Mouse (Mus musculus): ENCODE results near the gene Sstr5.

GRCm38 (mm10) chr17:25508860-25509577 is 11.9 kb upstream of the Sstr5 start:
- TF ChIP-seq FOSL1 (IDR thresholded peaks at IDR 0.05; ENCODE audit: insufficient read depth, low read length, poor library complexity, severe bottlenecking): no peak
- peak; percentile 2 for TF ChIP-seq CTCF (IDR thresholded peaks at IDR 0.05; ENCODE audit: control insufficient read depth, insufficient read depth, insufficient read length)
- TF ChIP-seq MYOG (IDR thresholded peaks at IDR 0.05; ENCODE audit: control insufficient read depth, extremely low read depth, insufficient read length): no peak
- no peak for TF ChIP-seq CEBPB (IDR thresholded peaks at IDR 0.05; ENCODE audit: low read depth)
- TF ChIP-seq MAX (IDR thresholded peaks at IDR 0.05): no peak
- TF ChIP-seq MYOD1 (IDR thresholded peaks at IDR 0.05; ENCODE audit: control insufficient read depth, insufficient read length, low read depth): peak; percentile 36
- TF ChIP-seq USF1 (IDR thresholded peaks at IDR 0.05; ENCODE audit: low read depth): no peak
